Mouse (Mus musculus) fibroblast of lung, adult 2 months (primary cell): ENCODE results near the gene Bcar3.

Source experiments
- DNase-seq: peaks from one replicate; pipeline ENCODE4 v3.0.0-alpha.2; 2011; ENCODE audit warnings: low read depth

The Bcar3 gene

GRCm38 (mm10) chr3:122292300-122293222 lies 1.4 kb upstream of the Bcar3 start:
- peak; percentile 65 for DNase-seq

- no peak for DNase-seq
Observed at GRCm38 (mm10) chr3:122293223-122293953, 548 bp upstream of the Bcar3 start.

- no peak for DNase-seq
Observed at GRCm38 (mm10) chr3:122295511-122295910, 1.6 kb downstream of the Bcar3 start.

GRCm38 (mm10) chr3:122296979-122297378 lies 3.0 kb downstream of the Bcar3 start:
- DNase-seq = peak; percentile 85

GRCm38 (mm10) chr3:122300983-122301919 lies 7.3 kb downstream of the Bcar3 start:
- DNase-seq = no peak

GRCm38 (mm10) chr3:122304560-122304959 lies 10.6 kb downstream of the Bcar3 start:
- no peak for DNase-seq

- DNase-seq = no peak
Observed at GRCm38 (mm10) chr3:122307894-122308671, 14.1 kb downstream of the Bcar3 start.

GRCm38 (mm10) chr3:122308981-122309380 lies 15.0 kb downstream of the Bcar3 start:
- DNase-seq = no peak

- DNase-seq = no peak
Observed at GRCm38 (mm10) chr3:122312078-122312477, 18.1 kb downstream of the Bcar3 start.

GRCm38 (mm10) chr3:122312936-122313629 lies 19.1 kb downstream of the Bcar3 start:
- no peak for DNase-seq

GRCm38 (mm10) chr3:122313936-122314335 lies 20.0 kb downstream of the Bcar3 start:
- DNase-seq = no peak

GRCm38 (mm10) chr3:122316621-122317020 lies 22.7 kb downstream of the Bcar3 start:
- no peak for DNase-seq

- DNase-seq = no peak
Observed at GRCm38 (mm10) chr3:122317339-122317738, 23.4 kb downstream of the Bcar3 start.

GRCm38 (mm10) chr3:122322226-122322625 lies 28.3 kb downstream of the Bcar3 start:
- DNase-seq = no peak

- no peak for DNase-seq
Observed at GRCm38 (mm10) chr3:122323841-122324240, 29.9 kb downstream of the Bcar3 start.

GRCm38 (mm10) chr3:122324528-122324927 lies 30.6 kb downstream of the Bcar3 start:
- DNase-seq = no peak

- no peak for DNase-seq
Observed at GRCm38 (mm10) chr3:122330484-122330883, 36.5 kb downstream of the Bcar3 start.

GRCm38 (mm10) chr3:122333493-122333892 lies 39.6 kb downstream of the Bcar3 start:
- no peak for DNase-seq

- no peak for DNase-seq
Observed at GRCm38 (mm10) chr3:122333902-122334301, 40.0 kb downstream of the Bcar3 start.

- no peak for DNase-seq
Observed at GRCm38 (mm10) chr3:122334375-122334774, 40.4 kb downstream of the Bcar3 start.

- no peak for DNase-seq
Observed at GRCm38 (mm10) chr3:122336030-122336429, 42.1 kb downstream of the Bcar3 start.
